Mouse (Mus musculus): ENCODE measurements around the gene Gcnt2. TPM values are rescaled to one million over a fixed set of nuclear protein-coding genes. Genes with fewer than 3 reads are reported as not detected.
A peak's percentile ranks its signal among the peaks of the same experiment; 100 is the strongest.

Gene Gcnt2
- polyA plus RNA-seq, 1 experiment from 2014 or later: 3.8 TPM

GRCm38 (mm10) chr13:40947538-40948205, 88.1 kb downstream of the Gcnt2 start:
- H3K4me1 ChIP-seq (replicated peaks; ENCODE audit: control insufficient read depth, insufficient read depth, low read length): no peaks in the 10 kb centered on the region
- no peaks in the 10 kb centered on the region for H3K9me3 ChIP-seq (ENCODE audit: control insufficient read depth, low read length)
- no peak overlapping the region for H3K4me2 ChIP-seq (ENCODE audit: low read depth, low read length, severe bottlenecking)
- no peaks in the 10 kb centered on the region for H3K27me3 ChIP-seq (ENCODE audit: control insufficient read depth, insufficient read depth, low read length)
- no peak overlapping the region for H3K4me3 ChIP-seq (ENCODE audit: low read depth, low read length)
- H3K36me3 ChIP-seq (ENCODE audit: control insufficient read depth, insufficient read depth, low read length): no peaks in the 10 kb centered on the region
- 85% methylated on average over 7 of the region's 7 CpGs for WGBS
- H3K9ac ChIP-seq (ENCODE audit: low read length): no peak overlapping the region
- ATAC-seq (replicated peaks; ENCODE audit: low FRiP score) (no peak), DNase-seq (ENCODE audit: low spot score) (peak; percentile 10)
- H3K27ac ChIP-seq (ENCODE audit: low read depth, low read length): no peak overlapping the region

- H3K27ac ChIP-seq (ENCODE audit: low read depth, low read length): no peak overlapping the region
These were observed 91.9 kb downstream of the Gcnt2 start for GRCm38 (mm10) chr13:40951386-40951976.

GRCm38 (mm10) chr13:40953231-40953630, 93.7 kb downstream of the Gcnt2 start:
- H3K27me3 ChIP-seq (ENCODE audit: control insufficient read depth, insufficient read depth, low read length): no peaks in the 10 kb centered on the region
- no peak overlapping the region for H3K4me2 ChIP-seq (ENCODE audit: low read depth, low read length, severe bottlenecking)
- DNase-seq (ENCODE audit: low spot score) (no peak), ATAC-seq (replicated peaks; ENCODE audit: low FRiP score) (no peak)
- H3K9me3 ChIP-seq (ENCODE audit: control insufficient read depth, low read length): no peaks in the 10 kb centered on the region
- no peak overlapping the region for H3K9ac ChIP-seq (ENCODE audit: low read length)
- no peaks in the 10 kb centered on the region for H3K36me3 ChIP-seq (ENCODE audit: control insufficient read depth, insufficient read depth, low read length)
- H3K4me3 ChIP-seq (ENCODE audit: low read depth, low read length): no peak overlapping the region
- no peaks in the 10 kb centered on the region for H3K4me1 ChIP-seq (replicated peaks; ENCODE audit: control insufficient read depth, insufficient read depth, low read length)
- no peak overlapping the region for H3K27ac ChIP-seq (ENCODE audit: low read depth, low read length)
- 91% methylated on average over 6 of the region's 6 CpGs for WGBS

More at GRCm38 (mm10) chr13:40951386-40951976, 91.9 kb downstream of the Gcnt2 start:
- no peaks in the 10 kb centered on the region for H3K4me1 ChIP-seq (replicated peaks; ENCODE audit: control insufficient read depth, insufficient read depth, low read length)
- DNase-seq (ENCODE audit: low spot score) (no peak), ATAC-seq (replicated peaks; ENCODE audit: low FRiP score) (no peak)
- H3K4me2 ChIP-seq (ENCODE audit: low read depth, low read length, severe bottlenecking): no peak overlapping the region
- no peak overlapping the region for H3K9ac ChIP-seq (ENCODE audit: low read length)
- no peaks in the 10 kb centered on the region for H3K27me3 ChIP-seq (ENCODE audit: control insufficient read depth, insufficient read depth, low read length)
- no peak overlapping the region for H3K4me3 ChIP-seq (ENCODE audit: low read depth, low read length)
- 80% methylated on average over 10 of the region's 10 CpGs for WGBS
- H3K9me3 ChIP-seq (ENCODE audit: control insufficient read depth, low read length): no peaks in the 10 kb centered on the region
- no peaks in the 10 kb centered on the region for H3K36me3 ChIP-seq (ENCODE audit: control insufficient read depth, insufficient read depth, low read length)

GRCm38 (mm10) chr13:40955773-40956172, 96.2 kb downstream of the Gcnt2 start:
- 87% methylated on average over 7 of the region's 7 CpGs for WGBS
- Histone ChIP-seq H3K4me3 (ENCODE audit: low read depth, low read length) (no peak overlapping the region), H3K4me2 (ENCODE audit: low read depth, low read length, severe bottlenecking) (no peak overlapping the region), H3K27ac (ENCODE audit: low read depth, low read length) (no peak overlapping the region), H3K4me1 (replicated peaks; ENCODE audit: control insufficient read depth, insufficient read depth, low read length) (no peaks in the 10 kb centered on the region), H3K9me3 (ENCODE audit: control insufficient read depth, low read length) (no peaks in the 10 kb centered on the region), H3K27me3 (ENCODE audit: control insufficient read depth, insufficient read depth, low read length) (no peaks in the 10 kb centered on the region), H3K9ac (ENCODE audit: low read length) (no peak overlapping the region), H3K36me3 (ENCODE audit: control insufficient read depth, insufficient read depth, low read length) (no peaks in the 10 kb centered on the region)
- DNase-seq (ENCODE audit: low spot score): no peak
- ATAC-seq (replicated peaks; ENCODE audit: low FRiP score): no peak

GRCm38 (mm10) chr13:40967609-40968008, 108.1 kb downstream of the Gcnt2 start:
- H3K36me3 ChIP-seq (ENCODE audit: control insufficient read depth, insufficient read depth, low read length): no peaks in the 10 kb centered on the region
- H3K27me3 ChIP-seq (ENCODE audit: control insufficient read depth, insufficient read depth, low read length): no peaks in the 10 kb centered on the region
- H3K9me3 ChIP-seq (ENCODE audit: control insufficient read depth, low read length): no peaks in the 10 kb centered on the region
- no peaks in the 10 kb centered on the region for H3K4me1 ChIP-seq (replicated peaks; ENCODE audit: control insufficient read depth, insufficient read depth, low read length)
- no peak overlapping the region for H3K9ac ChIP-seq (ENCODE audit: low read length)
- no peak for DNase-seq (ENCODE audit: low spot score)
- no peak overlapping the region for H3K27ac ChIP-seq (ENCODE audit: low read depth, low read length)
- ATAC-seq (replicated peaks; ENCODE audit: low FRiP score): no peak
- no peak overlapping the region for H3K4me3 ChIP-seq (ENCODE audit: low read depth, low read length)
- H3K4me2 ChIP-seq (ENCODE audit: low read depth, low read length, severe bottlenecking): no peak overlapping the region
- WGBS: 92% methylated on average over 10 of the region's 10 CpGs

- no peaks in the 10 kb centered on the region for H3K4me1 ChIP-seq (replicated peaks; ENCODE audit: control insufficient read depth, insufficient read depth, low read length)
- no peak overlapping the region for H3K9ac ChIP-seq (ENCODE audit: low read length)
- H3K4me2 ChIP-seq (ENCODE audit: low read depth, low read length, severe bottlenecking): no peak overlapping the region
- no peak overlapping the region for H3K27ac ChIP-seq (ENCODE audit: low read depth, low read length)
- no peaks in the 10 kb centered on the region for H3K27me3 ChIP-seq (ENCODE audit: control insufficient read depth, insufficient read depth, low read length)
- no peaks in the 10 kb centered on the region for H3K36me3 ChIP-seq (ENCODE audit: control insufficient read depth, insufficient read depth, low read length)
- no peak overlapping the region for H3K4me3 ChIP-seq (ENCODE audit: low read depth, low read length)
- ATAC-seq (replicated peaks; ENCODE audit: low FRiP score) (no peak), DNase-seq (ENCODE audit: low spot score) (no peak)
- 82% methylated on average over 5 of the region's 5 CpGs for WGBS
- no peaks in the 10 kb centered on the region for H3K9me3 ChIP-seq (ENCODE audit: control insufficient read depth, low read length)
These were observed 109.0 kb downstream of the Gcnt2 start for GRCm38 (mm10) chr13:40968564-40968963.

GRCm38 (mm10) chr13:40969761-40970390, 110.3 kb downstream of the Gcnt2 start:
- no peak for ATAC-seq (replicated peaks; ENCODE audit: low FRiP score)
- H3K4me3 ChIP-seq (ENCODE audit: low read depth, low read length): no peak overlapping the region

GRCm38 (mm10) chr13:40971261-40971660, 111.7 kb downstream of the Gcnt2 start:
- Histone ChIP-seq H3K9me3 (ENCODE audit: control insufficient read depth, low read length) (no peaks in the 10 kb centered on the region), H3K27ac (ENCODE audit: low read depth, low read length) (no peak overlapping the region), H3K4me2 (ENCODE audit: low read depth, low read length, severe bottlenecking) (no peak overlapping the region), H3K4me3 (ENCODE audit: low read depth, low read length) (no peak overlapping the region), H3K9ac (ENCODE audit: low read length) (no peak overlapping the region), H3K27me3 (ENCODE audit: control insufficient read depth, insufficient read depth, low read length) (no peaks in the 10 kb centered on the region), H3K36me3 (ENCODE audit: control insufficient read depth, insufficient read depth, low read length) (no peaks in the 10 kb centered on the region), H3K4me1 (replicated peaks; ENCODE audit: control insufficient read depth, insufficient read depth, low read length) (no peaks in the 10 kb centered on the region)
- DNase-seq (ENCODE audit: low spot score) (no peak), ATAC-seq (replicated peaks; ENCODE audit: low FRiP score) (no peak)
- 91% methylated on average over 5 of the region's 5 CpGs for WGBS

More at GRCm38 (mm10) chr13:40969761-40970390, 110.3 kb downstream of the Gcnt2 start:
- Histone ChIP-seq H3K27ac (ENCODE audit: low read depth, low read length) (no peak overlapping the region), H3K9ac (ENCODE audit: low read length) (no peak overlapping the region), H3K9me3 (ENCODE audit: control insufficient read depth, low read length) (no peaks in the 10 kb centered on the region), H3K4me1 (replicated peaks; ENCODE audit: control insufficient read depth, insufficient read depth, low read length) (no peaks in the 10 kb centered on the region), H3K27me3 (ENCODE audit: control insufficient read depth, insufficient read depth, low read length) (no peaks in the 10 kb centered on the region), H3K36me3 (ENCODE audit: control insufficient read depth, insufficient read depth, low read length) (no peaks in the 10 kb centered on the region), H3K4me2 (ENCODE audit: low read depth, low read length, severe bottlenecking) (no peak overlapping the region)
- WGBS: 87% methylated on average over 4 of the region's 4 CpGs
- DNase-seq (ENCODE audit: low spot score): no peak

Measured in forebrain, embryonic 11.5 days (tissue).